In genomic region chr7:105256656-105257055, GRCm38 (mm10) we compare ENCODE assay signal across 9 mouse cellular contexts. TPM values are rescaled to one million over a fixed set of nuclear protein-coding genes. Genes with fewer than 3 reads are reported as not detected.
A peak's percentile ranks its signal among the peaks of the same experiment; 100 is the strongest.
DNase-seq lines count a peak whose midpoint lies in the region; ATAC-seq and TF ChIP-seq lines count a peak whose summit lies in the region.
"Had no signal": no experiment of that assay in that cellular context is flagged by ENCODE, and none has a peak within 500 bp of the region (broad histone marks: within the 10 kb centered on the region; RNA-seq: fewer than 3 reads in every experiment).

No protein-coding gene starts in this region.

- 70% methylated on average over 5 of the region's 5 CpGs for WGBS in forebrain, postnatal 0 days
- 70% methylated on average over 5 of the region's 5 CpGs for WGBS in hindbrain, embryonic 16.5 days

- H3K4me3 ChIP-seq in gastrocnemius, adult 2 months, result no peak overlapping the region
- H3K4me3 ChIP-seq in forebrain, postnatal 0 days (ENCODE audit: low read depth, low read length), result no peak overlapping the region
- H3K4me3 ChIP-seq in hindbrain, embryonic 16.5 days (ENCODE audit: low read length), result no peak overlapping the region

- no peaks in the 10 kb centered on the region for H3K9me3 ChIP-seq in forebrain, postnatal 0 days (ENCODE audit: low read length)
- no peaks in the 10 kb centered on the region for H3K9me3 ChIP-seq in hindbrain, embryonic 16.5 days (ENCODE audit: control insufficient read depth, low read length)

- peak; percentile 50 for TF ChIP-seq CTCF in gastrocnemius, adult 2 months (IDR thresholded peaks at IDR 0.05)
- no peak for TF ChIP-seq CTCF in forebrain, postnatal 0 days (IDR thresholded peaks at IDR 0.05; ENCODE audit: low read depth)

- H3K4me2 ChIP-seq in forebrain, postnatal 0 days (ENCODE audit: low read depth), result no peak overlapping the region
- H3K4me2 ChIP-seq in hindbrain, embryonic 16.5 days (ENCODE audit: low read length), result no peak overlapping the region

- H3K9ac ChIP-seq in forebrain, postnatal 0 days, result no peak overlapping the region
- H3K9ac ChIP-seq in hindbrain, embryonic 16.5 days (ENCODE audit: low read depth, low read length), result no peak overlapping the region

- no peaks in the 10 kb centered on the region for H3K36me3 ChIP-seq in forebrain, postnatal 0 days (ENCODE audit: insufficient read depth)
- no peaks in the 10 kb centered on the region for H3K36me3 ChIP-seq in hindbrain, embryonic 16.5 days (ENCODE audit: control insufficient read depth, insufficient read depth, low read length)

- H3K27me3 ChIP-seq in forebrain, postnatal 0 days (ENCODE audit: insufficient read depth, low read length), result no peaks in the 10 kb centered on the region
- H3K27me3 ChIP-seq in hindbrain, embryonic 16.5 days (replicated peaks; ENCODE audit: control insufficient read depth, insufficient read depth, low read length), result no peaks in the 10 kb centered on the region

- H3K4me1 ChIP-seq in forebrain, postnatal 0 days (ENCODE audit: insufficient read depth), result no peaks in the 10 kb centered on the region
- H3K4me1 ChIP-seq in hindbrain, embryonic 16.5 days (ENCODE audit: control insufficient read depth, insufficient read depth, low read depth, low read length), result no peaks in the 10 kb centered on the region

- peak; percentile 24 for DNase-seq in gastrocnemius, adult 2 months
- no peak for DNase-seq in gastrocnemius, adult 18-20 months (ENCODE audit: low spot score)
- DNase-seq in A20 (ENCODE audit: low read depth, low spot score), result peak; percentile 37
- peak; percentile 56 for DNase-seq in adrenal gland, postnatal 25 days
- DNase-seq in lung, postnatal 10 days, result peak; percentile 14
- DNase-seq in frontal cortex, postnatal 25 days (ENCODE audit: low spot score in 2 of 2), result no peak
- no peak for DNase-seq in forebrain, postnatal 0 days

- no peak for ATAC-seq in forebrain, postnatal 0 days
- no peak for ATAC-seq in hindbrain, embryonic 16.5 days

- no peak overlapping the region for H3K27ac ChIP-seq in gastrocnemius, adult 2 months
- H3K27ac ChIP-seq in forebrain, postnatal 0 days (ENCODE audit: low read depth, low read length), result no peak overlapping the region
- no peak overlapping the region for H3K27ac ChIP-seq in hindbrain, embryonic 16.5 days (ENCODE audit: low read depth, low read length)

- intact Hi-C loops in gastrocnemius, adult 2 months (cut with DNase I), result no loop called here

RNA-seq across cellular contexts. Expression of gene Olfr688, which starts 31.2 kb away (rescaled TPM):
- not detected for total RNA-seq in gastrocnemius, adult 2 months (2021)
- total RNA-seq in gastrocnemius, adult 18-20 months (2021), result not detected
- total RNA-seq in adrenal gland, postnatal 25 days (2021), result not detected in 2 replicates
- not detected in 2 replicates for total RNA-seq in forebrain, postnatal 0 days (2014; rRNA removed)
- polyA plus RNA-seq in forebrain, postnatal 0 days (2015; fragmentation: Nextera tagmentation; extraction: Ambion mirVana), result not detected in 2 replicates
- polyA plus RNA-seq in hindbrain, embryonic 16.5 days (2015; fragmentation: Nextera tagmentation; extraction: Ambion mirVana), result not detected in 2 replicates
- total RNA-seq: hematopoietic stem cell, adult 5-6 weeks had no signal

RNA-seq across cellular contexts. Expression of gene Olfr686, which starts 49.4 kb away (rescaled TPM):
- total RNA-seq in gastrocnemius, adult 2 months (2021), result not detected
- not detected for total RNA-seq in gastrocnemius, adult 18-20 months (2021)
- total RNA-seq in adrenal gland, postnatal 25 days (2021), result not detected in 2 replicates
- not detected in 2 replicates for total RNA-seq in forebrain, postnatal 0 days (2014; rRNA removed)
- polyA plus RNA-seq in forebrain, postnatal 0 days (2015; fragmentation: Nextera tagmentation; extraction: Ambion mirVana), result not detected in 2 replicates
- polyA plus RNA-seq in hindbrain, embryonic 16.5 days (2015; fragmentation: Nextera tagmentation; extraction: Ambion mirVana), result not detected in 2 replicates
- total RNA-seq: hematopoietic stem cell, adult 5-6 weeks had no signal

RNA-seq across cellular contexts. Expression of gene Olfr689, which starts 54.3 kb away (rescaled TPM):
- total RNA-seq in gastrocnemius, adult 2 months (2021), result not detected
- not detected for total RNA-seq in gastrocnemius, adult 18-20 months (2021)
- not detected in 2 replicates for total RNA-seq in adrenal gland, postnatal 25 days (2021)
- not detected in 2 replicates for total RNA-seq in forebrain, postnatal 0 days (2014; rRNA removed)
- not detected in 2 replicates for polyA plus RNA-seq in forebrain, postnatal 0 days (2015; fragmentation: Nextera tagmentation; extraction: Ambion mirVana)
- polyA plus RNA-seq in hindbrain, embryonic 16.5 days (2015; fragmentation: Nextera tagmentation; extraction: Ambion mirVana), result not detected in 2 replicates
- total RNA-seq: hematopoietic stem cell, adult 5-6 weeks had no signal

Comparison
In these comparisons a context has a peak if more than half of its experiments do, and no peak if none do; other contexts are left out.
1. DNase-seq: peak in gastrocnemius, adult 2 months (single experiment), A20 (single experiment), adrenal gland, postnatal 25 days (single experiment) and lung, postnatal 10 days (single experiment); none in gastrocnemius, adult 18-20 months (single experiment), frontal cortex, postnatal 25 days (0 of 2) and forebrain, postnatal 0 days (single experiment).